Mouse (Mus musculus): ENCODE measurements around the gene Dnm3.

The Dnm3 gene

GRCm38 (mm10) chr1:162077454-162077853 lies 400.4 kb downstream of the Dnm3 start:
- DNase-seq (ENCODE audit: low read depth in 1 of 2, low spot score in 2 of 2), result no peak

- DNase-seq (ENCODE audit: low read depth in 1 of 2, low spot score in 2 of 2), result no peak
These were observed 401.2 kb downstream of the Dnm3 start for GRCm38 (mm10) chr1:162076581-162077001.

DNA sequence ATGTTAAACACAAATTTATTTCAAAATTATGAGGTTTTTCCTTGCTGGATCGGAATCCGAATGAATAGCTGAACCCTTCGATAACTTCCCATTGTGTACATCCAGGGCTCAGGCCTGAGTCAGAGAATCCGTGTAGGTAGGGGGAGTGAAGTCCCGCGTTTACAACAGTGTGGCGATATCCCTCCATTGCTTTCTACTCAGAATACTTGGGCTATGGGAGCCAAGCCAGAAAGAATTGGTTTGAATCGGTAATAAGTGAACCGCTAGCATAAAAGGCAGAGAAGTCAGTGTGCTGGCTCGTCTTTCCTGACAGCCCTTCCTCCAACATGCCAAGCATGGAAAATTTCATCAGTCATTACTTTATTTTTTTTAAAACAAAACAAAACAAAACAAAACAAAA lies 402.0 kb downstream of the Dnm3 start:
- DNase-seq (ENCODE audit: low read depth in 1 of 2, low spot score in 2 of 2), result no peak

DNA sequence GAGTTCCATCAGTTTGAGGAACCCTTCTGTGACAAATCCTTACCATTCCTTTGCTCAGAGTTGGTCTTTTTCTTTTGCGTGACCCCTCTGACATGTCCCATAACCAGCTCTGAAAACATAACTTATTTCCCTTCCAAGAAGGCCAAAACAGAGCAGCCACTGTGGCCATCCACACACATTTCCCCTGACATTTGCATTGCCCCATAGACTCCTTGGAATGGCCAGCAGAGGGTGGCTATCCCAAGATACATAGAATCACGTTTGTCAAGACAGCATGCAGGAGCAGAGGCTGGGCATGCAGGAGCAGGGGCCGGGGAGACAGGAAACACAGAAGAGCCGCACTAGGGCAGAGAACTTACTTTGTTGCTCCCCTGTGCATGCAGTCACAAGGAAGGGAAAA lies 402.4 kb downstream of the Dnm3 start:
- no peak for DNase-seq (ENCODE audit: low read depth in 1 of 2, low spot score in 2 of 2)

- no peak for DNase-seq (ENCODE audit: low read depth in 1 of 2, low spot score in 2 of 2)
These were observed 403.0 kb downstream of the Dnm3 start for GRCm38 (mm10) chr1:162074626-162075410.

GRCm38 (mm10) chr1:162072917-162073578 lies 404.8 kb downstream of the Dnm3 start:
- no peak for DNase-seq (ENCODE audit: low read depth in 1 of 2, low spot score in 2 of 2)

DNA sequence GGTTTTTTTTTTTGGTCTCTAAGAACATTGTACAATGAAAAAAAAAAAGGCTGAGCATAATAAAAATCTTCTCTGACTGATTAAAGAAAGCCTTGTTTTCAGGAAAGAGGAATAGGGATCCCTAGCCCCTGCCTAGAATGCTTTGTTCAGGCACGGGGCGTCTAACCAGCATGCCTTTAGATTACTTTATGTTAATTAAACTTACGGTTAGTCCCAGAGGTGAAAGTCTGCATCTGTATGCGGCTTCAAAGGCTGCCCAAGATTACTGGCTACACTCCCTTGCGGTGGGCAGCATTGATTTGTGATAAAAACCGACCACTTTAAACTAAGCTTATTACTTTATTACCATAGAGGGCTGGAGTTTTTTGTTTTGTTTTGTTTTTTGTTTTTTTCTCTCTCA lies 424.2 kb downstream of the Dnm3 start:
- no peak for DNase-seq (ENCODE audit: low read depth in 1 of 2, low spot score in 2 of 2)

- DNase-seq (ENCODE audit: low read depth in 1 of 2, low spot score in 2 of 2), result no peak
These were observed 424.6 kb downstream of the Dnm3 start for GRCm38 (mm10) chr1:162053186-162053585.

GRCm38 (mm10) chr1:162052755-162053154 lies 425.1 kb downstream of the Dnm3 start:
- DNase-seq (ENCODE audit: low read depth in 1 of 2, low spot score in 2 of 2), result no peak

DNA sequence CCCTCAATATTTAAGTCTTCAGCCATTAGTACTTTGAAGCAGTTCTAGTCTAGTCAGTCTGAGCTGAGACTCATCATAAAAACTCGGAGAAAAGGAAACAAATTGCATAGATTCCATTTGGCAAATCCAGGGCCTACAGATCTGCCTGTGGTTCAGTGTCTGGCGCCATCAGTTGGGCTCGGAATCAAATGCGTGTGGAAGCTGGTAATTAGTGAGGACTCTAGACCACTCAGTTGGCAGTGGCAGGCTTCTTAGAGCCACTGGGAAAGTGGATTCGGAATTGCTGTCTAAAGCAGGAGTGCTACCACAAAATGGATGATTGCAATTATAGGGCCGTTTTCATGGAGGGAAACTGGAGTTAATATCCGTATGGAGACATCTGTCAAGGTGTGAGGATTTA lies 425.7 kb downstream of the Dnm3 start:
- no peak for DNase-seq (ENCODE audit: low read depth in 1 of 2, low spot score in 2 of 2)

- DNase-seq (ENCODE audit: low read depth in 1 of 2, low spot score in 2 of 2), result no peak
These were observed 426.1 kb downstream of the Dnm3 start for GRCm38 (mm10) chr1:162051710-162052109.

DNA sequence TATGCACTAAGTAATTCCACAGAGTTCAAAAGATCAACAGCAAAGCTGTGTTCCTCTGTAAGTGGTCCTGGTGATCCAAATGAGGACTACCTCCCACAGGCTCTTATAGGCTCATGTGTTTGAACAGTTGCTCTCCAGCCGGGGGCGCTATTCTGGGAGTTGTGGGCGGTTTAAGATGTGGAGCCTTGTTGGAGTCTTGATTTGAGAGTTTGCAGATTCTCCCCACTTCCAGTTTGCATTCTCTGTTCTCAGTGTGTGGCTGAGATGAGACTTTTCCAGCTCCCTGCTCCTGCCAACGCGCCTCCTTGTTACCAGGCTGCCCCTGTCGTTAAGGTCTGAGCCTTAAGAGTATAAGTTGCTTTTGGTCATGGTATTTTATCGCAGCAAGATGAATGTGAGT lies 430.2 kb downstream of the Dnm3 start:
- no peak for DNase-seq (ENCODE audit: low read depth in 1 of 2, low spot score in 2 of 2)

GRCm38 (mm10) chr1:162043788-162044717 lies 433.8 kb downstream of the Dnm3 start:
- DNase-seq (ENCODE audit: low read depth in 1 of 2, low spot score in 2 of 2), result no peak

GRCm38 (mm10) chr1:162043216-162043615 lies 434.6 kb downstream of the Dnm3 start:
- no peak for DNase-seq (ENCODE audit: low read depth in 1 of 2, low spot score in 2 of 2)

- no peak for DNase-seq (ENCODE audit: low read depth in 1 of 2, low spot score in 2 of 2)
These were observed 435.4 kb downstream of the Dnm3 start for GRCm38 (mm10) chr1:162042384-162042783.

- DNase-seq (ENCODE audit: low read depth in 1 of 2, low spot score in 2 of 2), result no peak
These were observed 437.2 kb downstream of the Dnm3 start for GRCm38 (mm10) chr1:162040490-162041274.

GRCm38 (mm10) chr1:162039808-162040207 lies 438.0 kb downstream of the Dnm3 start:
- DNase-seq (ENCODE audit: low read depth in 1 of 2, low spot score in 2 of 2), result no peak

GRCm38 (mm10) chr1:162039011-162039595 lies 438.7 kb downstream of the Dnm3 start:
- DNase-seq (ENCODE audit: low read depth in 1 of 2, low spot score in 2 of 2), result no peak

DNA sequence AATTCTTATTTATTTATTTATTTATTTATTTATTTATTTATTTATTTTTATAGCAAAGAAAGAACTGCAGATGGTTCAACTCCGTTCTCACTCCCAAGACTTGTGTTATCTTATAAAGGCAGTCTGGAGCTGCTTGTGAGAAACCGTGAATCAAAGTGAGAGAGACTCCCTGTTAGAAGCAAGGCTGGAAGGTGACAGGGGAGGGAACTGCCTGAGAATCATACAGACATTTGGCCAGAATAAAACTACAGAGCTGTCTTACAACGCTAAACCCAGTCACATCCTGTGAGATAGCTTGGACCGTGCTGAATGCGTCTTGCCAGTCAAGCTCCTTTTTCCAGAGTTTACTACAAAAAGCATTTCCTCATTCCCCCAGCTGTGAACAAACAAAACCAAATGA lies 439.4 kb downstream of the Dnm3 start:
- no peak for DNase-seq (ENCODE audit: low read depth in 1 of 2, low spot score in 2 of 2)

- DNase-seq (ENCODE audit: low read depth in 1 of 2, low spot score in 2 of 2), result no peak
These were observed 439.8 kb downstream of the Dnm3 start for GRCm38 (mm10) chr1:162037968-162038421.

Measured in monocyte, adult 2 months (primary cell).